In genomic region chr11:101700446-101700845, GRCm38 (mm10) we compare ENCODE assay signal across 9 mouse cellular contexts. TPM values are rescaled to one million over a fixed set of nuclear protein-coding genes. Genes with fewer than 3 reads are reported as not detected.
DNase-seq lines count a peak whose midpoint lies in the region; ATAC-seq and TF ChIP-seq lines count a peak whose summit lies in the region.
"Had no signal": no experiment of that assay in that cellular context is flagged by ENCODE, and none has a peak within 500 bp of the region (broad histone marks: within the 10 kb centered on the region; RNA-seq: fewer than 3 reads in every experiment).

No protein-coding gene starts in this region.

- no peaks in the 10 kb centered on the region for H3K36me3 ChIP-seq in liver, adult 2 months (ENCODE audit: control insufficient read depth, insufficient read depth, low read length)
- H3K36me3 ChIP-seq in liver, embryonic 11.5 days (ENCODE audit: control insufficient read depth, insufficient read depth, low read length) = no peaks in the 10 kb centered on the region
- no peaks in the 10 kb centered on the region for H3K36me3 ChIP-seq in forebrain, postnatal 0 days (ENCODE audit: insufficient read depth)
- H3K36me3 ChIP-seq in kidney, embryonic 14.5 days (ENCODE audit: control insufficient read depth, insufficient read depth, low read length) = no peaks in the 10 kb centered on the region
- H3K36me3 ChIP-seq: neural tube, embryonic 13.5 days had no signal

- no peak for ATAC-seq in liver, embryonic 11.5 days (replicated peaks; ENCODE audit: low FRiP score)
- ATAC-seq in forebrain, postnatal 0 days = no peak
- no peak for ATAC-seq in kidney, embryonic 14.5 days (ENCODE audit: low FRiP score, low TSS enrichment)

- no peaks in the 10 kb centered on the region for H3K79me2 ChIP-seq in liver, adult 2 months (ENCODE audit: control insufficient read depth, insufficient read depth, low read length)

- no peak overlapping the region for H3K4me2 ChIP-seq in liver, embryonic 11.5 days
- no peak overlapping the region for H3K4me2 ChIP-seq in forebrain, postnatal 0 days (ENCODE audit: low read depth)
- no peak overlapping the region for H3K4me2 ChIP-seq in kidney, embryonic 14.5 days (replicated peaks; ENCODE audit: low read depth, low read length)
- H3K4me2 ChIP-seq: neural tube, embryonic 13.5 days had no signal

- peak overlapping the region; percentile 94 for H3K27ac ChIP-seq in liver, adult 2 months (replicated peaks; ENCODE audit: insufficient read depth, low read depth, low read length)
- H3K27ac ChIP-seq in liver, embryonic 11.5 days (ENCODE audit: low read depth, low read length) = no peak overlapping the region
- H3K27ac ChIP-seq in brown adipose tissue, adult 24 weeks (replicated peaks; ENCODE audit: low read depth, low read length) = 0 out of 2 replicates have a peak overlapping the region, but pooled peaks have one; percentile 4
- peak overlapping the region; percentile 35; the same call in 1 of the 2 replicates for H3K27ac ChIP-seq in forebrain, postnatal 0 days (ENCODE audit: low read depth, low read length)
- no peak overlapping the region for H3K27ac ChIP-seq in kidney, embryonic 14.5 days (ENCODE audit: low read depth, low read length)
- peak overlapping the region; percentile 27; the same call in 1 of the 2 replicates for H3K27ac ChIP-seq in olfactory bulb, adult 2 months (ENCODE audit: insufficient read depth, low read depth, low read length)
- H3K27ac ChIP-seq: neural tube, embryonic 13.5 days had no signal

- no peak overlapping the region for H3K4me3 ChIP-seq in liver, adult 2 months (ENCODE audit: insufficient read depth, low read depth, low read length)
- no peak overlapping the region for H3K4me3 ChIP-seq in liver, embryonic 11.5 days (ENCODE audit: low read depth, low read length)
- H3K4me3 ChIP-seq in brown adipose tissue, adult 24 weeks (ENCODE audit: insufficient read depth, low read depth, low read length) = no peak overlapping the region
- H3K4me3 ChIP-seq in forebrain, postnatal 0 days (ENCODE audit: low read depth, low read length) = no peak overlapping the region
- no peak overlapping the region for H3K4me3 ChIP-seq in kidney, embryonic 14.5 days (ENCODE audit: low read length)
- H3K4me3 ChIP-seq in olfactory bulb, adult 2 months (ENCODE audit: insufficient read depth, low read depth, low read length) = no peak overlapping the region
- H3K4me3 ChIP-seq: neural tube, embryonic 13.5 days had no signal

- TF ChIP-seq CTCF in liver, adult 2 months (IDR thresholded peaks at IDR 0.05; ENCODE audit: low read depth, low read length) = no peak
- TF ChIP-seq CTCF in forebrain, postnatal 0 days (IDR thresholded peaks at IDR 0.05; ENCODE audit: low read depth) = no peak
- no peak for TF ChIP-seq CTCF in olfactory bulb, adult 2 months (IDR thresholded peaks at IDR 0.05; ENCODE audit: insufficient read depth, low read depth, low read length)

- WGBS in liver, adult 2 months = 4% methylated on average over 12 of the region's 12 CpGs
- whole genome bisulfite sequencing in liver, embryonic 11.5 days = 30% methylated on average over 12 of the region's 12 CpGs
- WGBS in forebrain, postnatal 0 days = 44% methylated on average over 12 of the region's 12 CpGs
- WGBS in kidney, embryonic 14.5 days = 7% methylated on average over 12 of the region's 12 CpGs
- 35% methylated on average over 12 of the region's 12 CpGs for WGBS in olfactory bulb, adult 2 months

- H3K27me3 ChIP-seq in liver, adult 2 months (ENCODE audit: control insufficient read depth, insufficient read depth, low read length) = no peaks in the 10 kb centered on the region
- H3K27me3 ChIP-seq in liver, embryonic 11.5 days (replicated peaks; ENCODE audit: control insufficient read depth, insufficient read depth, low read length) = no peaks in the 10 kb centered on the region
- H3K27me3 ChIP-seq in forebrain, postnatal 0 days (ENCODE audit: insufficient read depth, low read length) = no peaks in the 10 kb centered on the region
- no peaks in the 10 kb centered on the region for H3K27me3 ChIP-seq in kidney, embryonic 14.5 days (ENCODE audit: control insufficient read depth, insufficient read depth, low read length)
- H3K27me3 ChIP-seq: neural tube, embryonic 13.5 days had no signal

- no peak for TF ChIP-seq POLR2A in liver, adult 2 months (IDR thresholded peaks at IDR 0.05; ENCODE audit: extremely low read depth, insufficient read depth, low read length)
- TF ChIP-seq POLR2A in olfactory bulb, adult 2 months (IDR thresholded peaks at IDR 0.05; ENCODE audit: insufficient read depth, low read depth, low read length) = no peak

- no peaks in the 10 kb centered on the region for H3K9me3 ChIP-seq in liver, embryonic 11.5 days (ENCODE audit: control insufficient read depth, low read length)
- H3K9me3 ChIP-seq in forebrain, postnatal 0 days (ENCODE audit: low read length) = no peaks in the 10 kb centered on the region
- H3K9me3 ChIP-seq in kidney, embryonic 14.5 days (ENCODE audit: control insufficient read depth, low read length) = no peaks in the 10 kb centered on the region
- H3K9me3 ChIP-seq: neural tube, embryonic 13.5 days had no signal

- H3K9ac ChIP-seq in liver, adult 2 months (ENCODE audit: low read depth, low read length) = 0 out of 2 replicates have a peak overlapping the region, but pooled peaks have one; percentile 1
- no peak overlapping the region for H3K9ac ChIP-seq in liver, embryonic 11.5 days (ENCODE audit: low read depth, low read length)
- H3K9ac ChIP-seq in forebrain, postnatal 0 days = no peak overlapping the region
- 0 out of 2 replicates have a peak overlapping the region, but pooled peaks have one; percentile 23 for H3K9ac ChIP-seq in kidney, embryonic 14.5 days (ENCODE audit: low read depth, low read length)
- H3K9ac ChIP-seq: neural tube, embryonic 13.5 days had no signal

- peak; percentile 99 for DNase-seq in liver, adult 2 months (ENCODE audit: extremely low read depth, low read depth, low spot score)
- no peak for DNase-seq in liver, embryonic 11.5 days (ENCODE audit: low spot score)
- DNase-seq in forebrain, postnatal 0 days = peak; percentile 20
- DNase-seq in frontal cortex, postnatal 10 days (ENCODE audit: low spot score in 2 of 2) = no peak
- no peak for DNase-seq in thymus, postnatal 14 days

- H3K4me1 ChIP-seq in liver, adult 2 months (ENCODE audit: control insufficient read depth, insufficient read depth, low read length) = peaks cover 31% of the 10 kb centered on the region
- peaks cover 29% of the 10 kb centered on the region for H3K4me1 ChIP-seq in liver, embryonic 11.5 days (replicated peaks; ENCODE audit: control insufficient read depth, insufficient read depth, low read length)
- peaks cover 9% of the 10 kb centered on the region; the same call in 1 of the 2 replicates for H3K4me1 ChIP-seq in brown adipose tissue, adult 24 weeks (ENCODE audit: control insufficient read depth, insufficient read depth, insufficient read length, low read length)
- peaks cover 18% of the 10 kb centered on the region for H3K4me1 ChIP-seq in forebrain, postnatal 0 days (ENCODE audit: insufficient read depth)
- peaks cover 40% of the 10 kb centered on the region for H3K4me1 ChIP-seq in kidney, embryonic 14.5 days (ENCODE audit: control insufficient read depth, insufficient read depth, low read length)
- peaks cover 28% of the 10 kb centered on the region for H3K4me1 ChIP-seq in olfactory bulb, adult 2 months (ENCODE audit: control insufficient read depth, insufficient read depth, low read length)

RNA-seq across cellular contexts. Expression of gene Dhx8, which starts 32.3 kb away (rescaled TPM):
- total RNA-seq in liver, adult 2 months (2014; rRNA removed) = 7.7 and 10.5 TPM in 2 replicates
- 4.7 and 5.5 TPM in 2 replicates for polyA plus RNA-seq in liver, adult 2 months (2012; rRNA removed)
- 37.6 and 38.8 TPM in 2 replicates for polyA plus RNA-seq in liver, embryonic 11.5 days (2014; fragmentation: Nextera tagmentation; extraction: Ambion mirVana)
- 6.5 and 11.0 TPM in 2 replicates for polyA plus RNA-seq in brown adipose tissue, adult 24 weeks (2012; ENCODE audit: insufficient read depth, insufficient read length, missing spikeins)
- 26.5 and 33.3 TPM in 2 replicates for total RNA-seq in forebrain, postnatal 0 days (2014; rRNA removed)
- 18.8 and 25.0 TPM in 2 replicates for polyA plus RNA-seq in forebrain, postnatal 0 days (2015; fragmentation: Nextera tagmentation; extraction: Ambion mirVana)
- 26.0 and 38.1 TPM in 2 replicates for polyA plus RNA-seq in kidney, embryonic 14.5 days (2014; fragmentation: Nextera tagmentation; extraction: Ambion mirVana)
- polyA plus RNA-seq in olfactory bulb, adult 2 months (2012; ENCODE audit: insufficient read depth, insufficient read length, low replicate concordance, missing spikeins) = not detected in 2 replicates

RNA-seq across cellular contexts. Expression of gene Arl4d, which starts 35.1 kb away (rescaled TPM):
- total RNA-seq in liver, adult 2 months (2014; rRNA removed) = 55.4 and 87.9 TPM in 2 replicates
- polyA plus RNA-seq in liver, adult 2 months (2012; rRNA removed) = 21.0 and 22.4 TPM in 2 replicates
- 3.6 and 3.9 TPM in 2 replicates for polyA plus RNA-seq in liver, embryonic 11.5 days (2014; fragmentation: Nextera tagmentation; extraction: Ambion mirVana)
- polyA plus RNA-seq in brown adipose tissue, adult 24 weeks (2012; ENCODE audit: insufficient read depth, insufficient read length, missing spikeins) = 3.5 and 3.8 TPM in 2 replicates
- total RNA-seq in forebrain, postnatal 0 days (2014; rRNA removed) = 22.5 and 28.3 TPM in 2 replicates
- polyA plus RNA-seq in forebrain, postnatal 0 days (2015; fragmentation: Nextera tagmentation; extraction: Ambion mirVana) = 13.4 and 15.7 TPM in 2 replicates
- polyA plus RNA-seq in kidney, embryonic 14.5 days (2014; fragmentation: Nextera tagmentation; extraction: Ambion mirVana) = 2.4 and 2.8 TPM in 2 replicates
- not detected in 2 replicates for polyA plus RNA-seq in olfactory bulb, adult 2 months (2012; ENCODE audit: insufficient read depth, insufficient read length, low replicate concordance, missing spikeins)

Comparison
In these comparisons a context has a peak if more than half of its experiments do, and no peak if none do; other contexts are left out.
1. DNase-seq: peak in liver, adult 2 months (single experiment) and forebrain, postnatal 0 days (single experiment); none in liver, embryonic 11.5 days (single experiment), frontal cortex, postnatal 10 days (0 of 2) and thymus, postnatal 14 days (single experiment).
2. H3K27ac ChIP-seq: peak in liver, adult 2 months (single experiment), brown adipose tissue, adult 24 weeks (single experiment), forebrain, postnatal 0 days (single experiment) and olfactory bulb, adult 2 months (single experiment); none in liver, embryonic 11.5 days (single experiment) and kidney, embryonic 14.5 days (single experiment).
3. H3K9ac ChIP-seq: peak in liver, adult 2 months (single experiment) and kidney, embryonic 14.5 days (single experiment); none in liver, embryonic 11.5 days (single experiment) and forebrain, postnatal 0 days (single experiment).